Mouse (Mus musculus) forebrain, embryonic 15.5 days (tissue): ENCODE data around the gene Lrba. TPM values are rescaled to one million over a fixed set of nuclear protein-coding genes. Genes with fewer than 3 reads are reported as not detected.
A peak's percentile ranks its signal among the peaks of the same experiment; 100 is the strongest.

Experiments
- ATAC-seq: fragments of 200-750 bp; cut with Nextera tagmentation; replicated peaks from 2 replicates; pipeline ENCODE4 v1.8.0; 2017; ENCODE audit warnings: mild to moderate bottlenecking, moderate TSS enrichment, moderate library complexity
- H3K27ac ChIP-seq: fragments of 300-500 bp; sonication (generic); replicated peaks from 2 replicates; pipeline ENCODE4 v1.5.1; 2015; ENCODE audit warnings: mild to moderate bottlenecking, inconsistent platforms
- H3K27me3 ChIP-seq: fragments of 300-500 bp; sonication (generic); 2 replicates; pipeline ENCODE4 v1.6.1; 2015; ENCODE audit warnings: inconsistent platforms
- H3K36me3 ChIP-seq: fragments of 300-500 bp; sonication (generic); 2 replicates; pipeline ENCODE4 v1.6.1; 2015; ENCODE audit warnings: mild to moderate bottlenecking, inconsistent platforms
- H3K4me1 ChIP-seq: fragments of 300-500 bp; sonication (generic); 2 replicates; pipeline ENCODE4 v1.6.1; 2015; ENCODE audit warnings: inconsistent platforms
- H3K4me2 ChIP-seq: fragments of 300-500 bp; sonication (generic); replicated peaks from 2 replicates; pipeline ENCODE4 v1.6.1; 2015; ENCODE audit warnings: mild to moderate bottlenecking, inconsistent platforms
- H3K4me3 ChIP-seq: fragments of 300-500 bp; sonication (generic); 2 replicates; pipeline ENCODE4 v1.5.1; 2015; ENCODE audit warnings: mild to moderate bottlenecking, inconsistent platforms
- H3K9ac ChIP-seq: fragments of 300-500 bp; sonication (generic); replicated peaks from 2 replicates; pipeline ENCODE4 v1.6.1; 2015; ENCODE audit warnings: mild to moderate bottlenecking, inconsistent platforms
- H3K9me3 ChIP-seq: fragments of 300-500 bp; sonication (generic); 2 replicates; pipeline ENCODE4 v1.6.1; 2016; ENCODE audit warnings: inconsistent platforms
- WGBS: fragments of 180-500 bp; shearing (Covaris S2); methylation state at CpG from one replicate; pipeline ENCODE4 v1.1.7; 2015; ENCODE audit warnings: mixed read lengths; 5-methylcytosine and 5-hydroxymethylcytosine counted together
- polyA plus RNA-seq: library from polyadenylated mRNA; unstranded; fragments of >200 nt; fragmentation: Nextera tagmentation; extraction: Ambion mirVana; gene quantifications from 2 replicates; pipeline ENCODE4 v1.2.1, GENCODE M21; 2015

Gene Lrba
- polyA plus RNA-seq: 2.2 and 2.3 TPM in 2 replicates

- 0 out of 2 replicates have a peak, but pooled peaks cover 5% of the 10 kb centered on the region for H3K27me3 ChIP-seq
- H3K9me3 ChIP-seq: no peaks in the 10 kb centered on the region
- peaks cover 12% of the 10 kb centered on the region for H3K4me1 ChIP-seq
- no peaks in the 10 kb centered on the region for H3K36me3 ChIP-seq
- ATAC-seq: peak; percentile 81
- H3K4me3 ChIP-seq: peak within 1 kb of the TSS; percentile 78
- peak within 1 kb of the TSS; percentile 93 for H3K27ac ChIP-seq
- under 1% methylated on average over 51 of the region's 55 CpGs for WGBS
- H3K4me2 ChIP-seq: peak within 1 kb of the TSS; percentile 90
- peak within 1 kb of the TSS; percentile 92 for H3K9ac ChIP-seq
Measured at GRCm38 (mm10) chr3:86224564-86225421, at the start of gene Lrba. Gene Lrba (plus strand): TSS chr3:86224680.

GRCm38 (mm10) chr3:86179714-86180113, 44.8 kb upstream of the Lrba start:
- no peak overlapping the region for H3K4me3 ChIP-seq
- WGBS: 92% methylated on average over 7 of the region's 7 CpGs
- H3K27ac ChIP-seq: no peak overlapping the region
- H3K4me2 ChIP-seq: no peak overlapping the region
- no peaks in the 10 kb centered on the region for H3K27me3 ChIP-seq
- no peaks in the 10 kb centered on the region for H3K4me1 ChIP-seq
- H3K9ac ChIP-seq: no peak overlapping the region
- H3K9me3 ChIP-seq: no peaks in the 10 kb centered on the region
- no peaks in the 10 kb centered on the region for H3K36me3 ChIP-seq
- ATAC-seq: no peak

GRCm38 (mm10) chr3:86181107-86181506, 43.4 kb upstream of the Lrba start:
- Histone ChIP-seq H3K9me3 (no peaks in the 10 kb centered on the region), H3K27me3 (no peaks in the 10 kb centered on the region), H3K4me1 (no peaks in the 10 kb centered on the region), H3K27ac (no peak overlapping the region), H3K9ac (no peak overlapping the region), H3K4me2 (no peak overlapping the region), H3K4me3 (no peak overlapping the region), H3K36me3 (no peaks in the 10 kb centered on the region)
- 66% methylated on average over 5 of the region's 5 CpGs for WGBS
- no peak for ATAC-seq

- no peak overlapping the region for H3K9ac ChIP-seq
- no peak overlapping the region for H3K4me2 ChIP-seq
Measured at GRCm38 (mm10) chr3:86184546-86184945, 39.9 kb upstream of the Lrba start.

GRCm38 (mm10) chr3:86187736-86188389, 36.6 kb upstream of the Lrba start:
- Histone ChIP-seq H3K36me3 (no peaks in the 10 kb centered on the region), H3K9ac (no peak overlapping the region), H3K4me3 (no peak overlapping the region), H3K4me1 (no peaks in the 10 kb centered on the region), H3K27me3 (no peaks in the 10 kb centered on the region), H3K4me2 (no peak overlapping the region), H3K9me3 (no peaks in the 10 kb centered on the region), H3K27ac (no peak overlapping the region)
- 62% methylated on average over 5 of the region's 5 CpGs for WGBS
- ATAC-seq: no peak

More at GRCm38 (mm10) chr3:86184546-86184945, 39.9 kb upstream of the Lrba start:
- no peaks in the 10 kb centered on the region for H3K36me3 ChIP-seq
- H3K9me3 ChIP-seq: no peaks in the 10 kb centered on the region
- H3K27me3 ChIP-seq: no peaks in the 10 kb centered on the region
- no peak overlapping the region for H3K27ac ChIP-seq
- no peaks in the 10 kb centered on the region for H3K4me1 ChIP-seq
- H3K4me3 ChIP-seq: no peak overlapping the region
- no peak for ATAC-seq
- WGBS: 86% methylated on average over 7 of the region's 7 CpGs

GRCm38 (mm10) chr3:86195981-86196380, 28.5 kb upstream of the Lrba start:
- 39% methylated on average over 15 of the region's 15 CpGs for WGBS
- Histone ChIP-seq H3K9ac (no peak overlapping the region), H3K36me3 (no peaks in the 10 kb centered on the region), H3K4me2 (no peak overlapping the region), H3K27ac (no peak overlapping the region), H3K4me1 (no peaks in the 10 kb centered on the region), H3K4me3 (no peak overlapping the region), H3K9me3 (no peaks in the 10 kb centered on the region), H3K27me3 (no peaks in the 10 kb centered on the region)
- no peak for ATAC-seq

GRCm38 (mm10) chr3:86196471-86196870, 28.0 kb upstream of the Lrba start:
- Histone ChIP-seq H3K4me3 (no peak overlapping the region), H3K9ac (no peak overlapping the region), H3K4me2 (no peak overlapping the region), H3K36me3 (no peaks in the 10 kb centered on the region), H3K9me3 (no peaks in the 10 kb centered on the region), H3K27ac (no peak overlapping the region), H3K4me1 (no peaks in the 10 kb centered on the region), H3K27me3 (no peaks in the 10 kb centered on the region)
- 78% methylated on average over 3 of the region's 3 CpGs for WGBS
- no peak for ATAC-seq

- Histone ChIP-seq H3K27ac (no peak overlapping the region), H3K4me2 (no peak overlapping the region), H3K9ac (no peak overlapping the region), H3K4me1 (no peaks in the 10 kb centered on the region), H3K4me3 (no peak overlapping the region), H3K27me3 (no peaks in the 10 kb centered on the region), H3K36me3 (no peaks in the 10 kb centered on the region), H3K9me3 (no peaks in the 10 kb centered on the region)
- 92% methylated on average over 1 of the region's 1 CpGs for WGBS
- ATAC-seq: no peak
Measured at GRCm38 (mm10) chr3:86201645-86202175, 22.8 kb upstream of the Lrba start.

GRCm38 (mm10) chr3:86202449-86202848, 22.0 kb upstream of the Lrba start:
- no peak for ATAC-seq
- H3K36me3 ChIP-seq: no peaks in the 10 kb centered on the region
- WGBS: 86% methylated on average over 3 of the region's 3 CpGs
- H3K4me1 ChIP-seq: no peaks in the 10 kb centered on the region
- H3K27ac ChIP-seq: no peak overlapping the region
- H3K9me3 ChIP-seq: no peaks in the 10 kb centered on the region
- no peak overlapping the region for H3K4me3 ChIP-seq
- H3K27me3 ChIP-seq: no peaks in the 10 kb centered on the region
- no peak overlapping the region for H3K4me2 ChIP-seq
- no peak overlapping the region for H3K9ac ChIP-seq

- Histone ChIP-seq H3K27me3 (no peaks in the 10 kb centered on the region), H3K4me3 (no peak overlapping the region), H3K36me3 (no peaks in the 10 kb centered on the region), H3K4me1 (no peaks in the 10 kb centered on the region), H3K9me3 (no peaks in the 10 kb centered on the region), H3K4me2 (no peak overlapping the region), H3K9ac (no peak overlapping the region), H3K27ac (no peak overlapping the region)
- ATAC-seq: no peak
- WGBS: 15% methylated on average over 6 of the region's 6 CpGs
Measured at GRCm38 (mm10) chr3:86204608-86205358, 19.7 kb upstream of the Lrba start.

GRCm38 (mm10) chr3:86206556-86206955, 17.9 kb upstream of the Lrba start:
- Histone ChIP-seq H3K4me1 (no peaks in the 10 kb centered on the region), H3K27ac (no peak overlapping the region), H3K9me3 (no peaks in the 10 kb centered on the region), H3K4me3 (no peak overlapping the region), H3K9ac (no peak overlapping the region), H3K27me3 (no peaks in the 10 kb centered on the region), H3K36me3 (no peaks in the 10 kb centered on the region), H3K4me2 (no peak overlapping the region)
- no peak for ATAC-seq
- 89% methylated on average over 2 of the region's 2 CpGs for WGBS
